Mouse (Mus musculus) G1E (cell line): ENCODE results near the gene Slc9a3r1.

ENCODE experiments used
- CTCF ChIP-seq: IDR thresholded peaks from 2 replicates; pipeline ENCODE4 v1.5.1; 2012; ENCODE audit warnings: low read depth, low read length, inconsistent platforms, mixed read lengths
- GATA1 ChIP-seq: IDR thresholded peaks from 2 replicates; pipeline ENCODE4 v1.6.1; 2012; ENCODE audit warnings: borderline replicate concordance, low read length, inconsistent platforms, mixed read lengths
- POLR2AphosphoS5 ChIP-seq: IDR thresholded peaks from 2 replicates; pipeline ENCODE4 v1.6.1; 2012; ENCODE audit warnings: low read depth, low read length, inconsistent platforms; ENCODE audit not compliant: insufficient replicate concordance

DNA sequence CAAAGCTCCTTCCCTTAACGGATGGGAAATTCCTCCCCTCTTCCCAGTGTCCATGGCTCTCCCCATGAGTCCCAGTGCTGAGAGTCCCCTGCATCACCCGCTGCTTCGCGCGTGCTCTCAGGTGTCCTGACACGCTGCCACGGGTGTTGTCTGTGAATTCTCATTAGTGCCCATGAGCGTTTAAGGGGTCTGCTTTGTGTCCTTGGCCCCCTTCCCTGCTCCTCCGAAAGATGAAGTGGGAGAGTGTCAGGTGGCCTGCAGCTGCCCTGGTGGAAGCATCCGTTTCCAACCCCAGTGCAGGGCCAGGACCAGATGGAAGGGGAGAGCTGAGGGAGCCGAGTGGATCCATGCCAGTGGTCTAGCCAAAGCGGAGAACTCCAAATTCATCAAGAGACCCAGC, 45.0 kb downstream of the Slc9a3r1 start:
- TF ChIP-seq CTCF (no peak), POLR2AphosphoS5 (no peak), GATA1 (no peak)
